Mouse (Mus musculus): Measurements from ENCODE around the gene Sash1.

The Sash1 gene

DNA sequence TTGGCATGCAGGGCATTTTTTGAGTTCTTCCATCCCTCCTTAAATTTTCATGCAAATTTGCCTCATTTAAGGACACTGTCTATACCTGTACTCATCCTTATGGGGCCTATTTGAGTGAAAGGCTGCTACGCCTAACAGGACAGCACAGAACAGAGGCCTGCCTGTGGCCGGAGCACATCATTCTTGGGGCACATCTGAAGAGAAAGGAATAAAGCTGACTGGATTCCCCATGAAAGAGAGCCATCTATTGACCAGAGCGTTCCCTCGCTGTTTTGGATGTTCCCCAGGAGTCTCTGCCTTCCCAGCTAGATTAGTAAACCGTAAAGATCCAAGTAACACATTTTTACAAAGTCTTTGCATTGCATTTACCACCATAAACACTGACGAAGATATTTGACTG lies 203.5 kb downstream of the Sash1 start:
- DNase-seq (ENCODE audit: low spot score in 2 of 2): no peak

DNA sequence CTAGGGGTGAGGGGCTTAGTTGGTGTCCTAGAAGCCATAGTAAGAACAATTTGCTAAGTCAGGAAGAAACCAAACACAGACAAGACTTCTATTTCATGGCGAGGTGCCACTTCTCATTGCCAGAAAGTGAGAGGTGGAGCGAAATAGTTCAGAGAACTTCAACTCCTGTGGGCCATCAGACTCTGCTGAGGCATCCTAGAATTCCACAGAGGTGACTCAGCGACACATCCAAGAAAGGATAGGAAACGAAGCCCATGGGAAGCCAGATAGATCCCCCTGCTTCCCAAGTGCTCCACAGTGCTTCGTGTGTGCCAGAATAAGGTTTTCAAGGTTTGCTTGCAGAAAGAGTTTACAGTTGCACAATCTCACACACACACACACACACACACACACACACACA lies 209.1 kb downstream of the Sash1 start:
- no peak for DNase-seq (ENCODE audit: low spot score in 2 of 2)

Measured in natural killer cell, adult 2 months (primary cell).